Mouse (Mus musculus): ENCODE data around the gene Mecr.

GRCm38 (mm10) chr4:131888564-131888963, 45.3 kb downstream of the Mecr start:
- TF ChIP-seq CTCF (IDR thresholded peaks at IDR 0.05; ENCODE audit: low read depth, low read length): no peak
- no peak for TF ChIP-seq POLR2A (IDR thresholded peaks at IDR 0.05; ENCODE audit: insufficient read depth, low read length)
- no peak for TF ChIP-seq EP300 (IDR thresholded peaks at IDR 0.05; ENCODE audit: insufficient read depth, low read depth, low read length)

Data from ES-Bruce4 (cell line).